ENCODE assay signal across 15 mouse cellular contexts in the genomic region with DNA sequence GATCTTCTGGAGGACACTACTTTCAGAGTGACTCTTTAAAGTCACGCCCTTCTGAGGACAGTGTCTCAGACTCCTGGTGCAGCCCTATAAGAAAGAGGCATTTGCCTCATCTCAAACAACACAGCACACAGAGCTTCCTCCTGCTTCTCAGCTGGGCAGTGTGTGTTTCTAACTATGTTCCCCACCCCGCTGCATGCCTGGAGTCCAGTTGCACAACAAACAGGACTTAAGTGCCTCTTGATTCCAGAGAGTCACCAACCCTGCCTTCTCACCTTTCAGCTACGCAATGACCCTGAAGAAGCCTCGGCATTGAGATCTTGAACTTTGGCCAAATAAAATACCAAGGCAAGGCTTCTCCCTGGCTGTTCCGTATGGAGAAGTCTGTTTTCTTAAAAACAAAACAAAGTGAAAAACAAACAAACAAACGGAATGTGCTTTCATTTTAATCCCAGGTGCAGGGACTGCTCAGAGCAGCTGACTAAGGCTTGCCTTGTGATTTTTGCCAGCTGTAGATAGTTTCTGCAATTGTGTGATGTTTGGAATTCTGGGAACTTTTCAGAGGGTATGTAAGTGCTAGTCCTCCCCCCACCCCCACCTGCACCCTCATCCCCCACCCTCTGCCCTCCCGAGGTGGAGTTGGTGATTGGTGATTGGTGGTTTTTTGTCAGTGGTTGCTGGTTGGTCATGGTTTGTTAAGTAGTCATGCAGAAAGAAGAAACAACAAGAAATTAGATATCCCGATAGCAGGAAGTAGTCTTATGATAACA. TPM values are rescaled to one million over a fixed set of nuclear protein-coding genes. Genes with fewer than 3 reads are reported as not detected.
DNase-seq lines count a peak whose midpoint lies in the region; ATAC-seq and TF ChIP-seq lines count a peak whose summit lies in the region.
"Had no signal": no experiment of that assay in that cellular context is flagged by ENCODE, and none has a peak within 500 bp of the region (broad histone marks: within the 10 kb centered on the region; RNA-seq: fewer than 3 reads in every experiment).

No protein-coding gene starts in this region.

- peak; percentile 76 for ATAC-seq in kidney, embryonic 14.5 days (ENCODE audit: low FRiP score, low TSS enrichment)
- ATAC-seq: forebrain, embryonic 13.5 days; inflammation-experienced regulatory T-cells, adult 6 months had no signal

- H3K4me1 ChIP-seq in kidney, embryonic 14.5 days (ENCODE audit: control insufficient read depth, insufficient read depth, low read length), result peaks cover 19% of the 10 kb centered on the region
- no peaks in the 10 kb centered on the region for H3K4me1 ChIP-seq in thymus, adult 2 months (replicated peaks; ENCODE audit: control insufficient read depth, insufficient read depth, low read length)
- H3K4me1 ChIP-seq in hindbrain, embryonic 10.5 days (replicated peaks), result peaks cover 46% of the 10 kb centered on the region

- intact Hi-C loops in gastrocnemius, postnatal 14 days (cut with DNase I; ENCODE audit: low total_unique reads), result no loop called here

- no peaks in the 10 kb centered on the region for H3K36me3 ChIP-seq in kidney, embryonic 14.5 days (ENCODE audit: control insufficient read depth, insufficient read depth, low read length)
- no peaks in the 10 kb centered on the region for H3K36me3 ChIP-seq in thymus, adult 2 months (ENCODE audit: control insufficient read depth, insufficient read depth, low read length)
- no peaks in the 10 kb centered on the region for H3K36me3 ChIP-seq in hindbrain, embryonic 10.5 days

- no peak overlapping the region for H3K4me3 ChIP-seq in kidney, embryonic 14.5 days (ENCODE audit: low read length)
- no peak overlapping the region for H3K4me3 ChIP-seq in thymus, adult 2 months (ENCODE audit: control insufficient read depth, insufficient read depth, low read length)
- no peak overlapping the region for H3K4me3 ChIP-seq in hindbrain, embryonic 10.5 days
- H3K4me3 ChIP-seq: forebrain, embryonic 13.5 days; left cerebral cortex, adult 2 months had no signal

- H3K9me3 ChIP-seq in kidney, embryonic 14.5 days (ENCODE audit: control insufficient read depth, low read length), result no peaks in the 10 kb centered on the region
- no peaks in the 10 kb centered on the region for H3K9me3 ChIP-seq in hindbrain, embryonic 10.5 days
- H3K9me3 ChIP-seq: forebrain, embryonic 13.5 days had no signal

- H3K27ac ChIP-seq in kidney, embryonic 14.5 days (ENCODE audit: low read depth, low read length), result peak overlapping the region; percentile 44; the same call in 1 of the 2 replicates
- H3K27ac ChIP-seq in thymus, adult 2 months (ENCODE audit: control insufficient read depth, insufficient read depth, low read length), result no peak overlapping the region
- no peak overlapping the region for H3K27ac ChIP-seq in hindbrain, embryonic 10.5 days
- H3K27ac ChIP-seq: forebrain, embryonic 13.5 days; left cerebral cortex, adult 2 months had no signal

- TF ChIP-seq CTCF in thymus, adult 2 months (IDR thresholded peaks at IDR 0.05; ENCODE audit: borderline replicate concordance, control insufficient read depth, extremely low read depth, insufficient read depth, low read length, poor library complexity), result no peak

- H3K9ac ChIP-seq in kidney, embryonic 14.5 days (ENCODE audit: low read depth, low read length), result no peak overlapping the region
- H3K9ac ChIP-seq: forebrain, embryonic 13.5 days had no signal

- DNase-seq in gastrocnemius, adult 18-20 months (ENCODE audit: low spot score), result peak; percentile 61
- DNase-seq in gastrocnemius, postnatal 14 days, result no peak
- DNase-seq in ES-CJ7 (ENCODE audit: low read depth, low spot score), result peak; percentile 56
- peak; percentile 69 for DNase-seq in lung, postnatal 10 days
- DNase-seq in spleen, postnatal 36 days (ENCODE audit: low spot score in 2 of 2), result no peak
- DNase-seq in thymus, adult 2 months, result no peak
- no peak for DNase-seq in hindbrain, embryonic 10.5 days (ENCODE audit: low spot score)

- H3K4me2 ChIP-seq in kidney, embryonic 14.5 days (replicated peaks; ENCODE audit: low read depth, low read length), result no peak overlapping the region
- H3K4me2 ChIP-seq: forebrain, embryonic 13.5 days had no signal

- WGBS in kidney, embryonic 14.5 days, result 15% methylated on average over 8 of the region's 8 CpGs
- 85% methylated on average over 8 of the region's 8 CpGs for WGBS in thymus, adult 2 months
- 58% methylated on average over 8 of the region's 8 CpGs for WGBS in hindbrain, embryonic 10.5 days

- H3K27me3 ChIP-seq in kidney, embryonic 14.5 days (ENCODE audit: control insufficient read depth, insufficient read depth, low read length), result no peaks in the 10 kb centered on the region
- no peaks in the 10 kb centered on the region for H3K27me3 ChIP-seq in thymus, adult 2 months (ENCODE audit: control insufficient read depth, insufficient read depth, low read length)
- no peaks in the 10 kb centered on the region for H3K27me3 ChIP-seq in hindbrain, embryonic 10.5 days (ENCODE audit: insufficient read depth, poor library complexity, severe bottlenecking)
- H3K27me3 ChIP-seq: forebrain, embryonic 13.5 days had no signal

- no peak for TF ChIP-seq POLR2A in thymus, adult 2 months (IDR thresholded peaks at IDR 0.05; ENCODE audit: control insufficient read depth, extremely low read depth, insufficient read depth, low read length, poor library complexity)

RNA-seq across cellular contexts. Expression of gene Klhdc8a, which starts 31.5 kb away (rescaled TPM):
- total RNA-seq in gastrocnemius, adult 18-20 months (2021), result under 1 TPM; 0.27 to 0.36 TPM
- total RNA-seq in gastrocnemius, postnatal 14 days (2021), result under 1 TPM; 0.39 to 0.42 TPM
- 1.3 and 1.4 TPM in 2 replicates for polyA plus RNA-seq in kidney, embryonic 14.5 days (2014; fragmentation: Nextera tagmentation; extraction: Ambion mirVana)
- polyA plus RNA-seq in thymus, adult 2 months (2012; rRNA removed), result 5.5 and 6.6 TPM in 2 replicates
- polyA plus RNA-seq in hindbrain, embryonic 10.5 days (2016; fragmentation: Nextera tagmentation; extraction: Ambion mirVana), result 1.0 and 3.5 TPM in 2 replicates
- total RNA-seq: granulocyte monocyte progenitor cell, adult 5-6 weeks had no signal
- polyA plus RNA-seq: inflammation-experienced regulatory T-cells, adult 6 months; stomach, embryonic 14.5 days had no signal

RNA-seq across cellular contexts. Expression of gene Gm10188, which starts 37.4 kb away (rescaled TPM):
- total RNA-seq in gastrocnemius, adult 18-20 months (2021), result not detected
- not detected for total RNA-seq in gastrocnemius, postnatal 14 days (2021)
- not detected in 2 replicates for polyA plus RNA-seq in kidney, embryonic 14.5 days (2014; fragmentation: Nextera tagmentation; extraction: Ambion mirVana)
- polyA plus RNA-seq in thymus, adult 2 months (2012; rRNA removed), result not detected in 2 replicates
- polyA plus RNA-seq in hindbrain, embryonic 10.5 days (2016; fragmentation: Nextera tagmentation; extraction: Ambion mirVana), result 0.24 and 0.31 TPM in 2 replicates
- total RNA-seq: granulocyte monocyte progenitor cell, adult 5-6 weeks; left cerebral cortex, adult 2 months had no signal
- polyA plus RNA-seq: brain, embryonic 14.5 days; inflammation-experienced regulatory T-cells, adult 6 months; liver, embryonic 16.5 days; stomach, embryonic 14.5 days had no signal

RNA-seq across cellular contexts. Expression of gene Nuak2, which starts 49.0 kb away (rescaled TPM):
- 1 to 10 TPM in 1 of 2 experiments, under 1 TPM in 1; 0.87 to 1.1 TPM for total RNA-seq in gastrocnemius, adult 18-20 months (2021)
- total RNA-seq in gastrocnemius, postnatal 14 days (2021), result 1 to 10 TPM; 1.1 to 1.5 TPM
- polyA plus RNA-seq in kidney, embryonic 14.5 days (2014; fragmentation: Nextera tagmentation; extraction: Ambion mirVana), result 1.4 and 2.3 TPM in 2 replicates
- polyA plus RNA-seq in thymus, adult 2 months (2012; rRNA removed), result 5.6 and 5.7 TPM in 2 replicates
- 42.3 and 44.4 TPM in 2 replicates for polyA plus RNA-seq in hindbrain, embryonic 10.5 days (2016; fragmentation: Nextera tagmentation; extraction: Ambion mirVana)

Comparison
In these comparisons a context has a peak if more than half of its experiments do, and no peak if none do; other contexts are left out.
1. DNase-seq: peak in gastrocnemius, adult 18-20 months (single experiment), ES-CJ7 (single experiment) and lung, postnatal 10 days (single experiment); none in gastrocnemius, postnatal 14 days (single experiment), spleen, postnatal 36 days (0 of 2), thymus, adult 2 months (single experiment) and hindbrain, embryonic 10.5 days (single experiment).